Mouse (Mus musculus): Measurements from ENCODE around the gene Keap1.

Gene Keap1

DNA sequence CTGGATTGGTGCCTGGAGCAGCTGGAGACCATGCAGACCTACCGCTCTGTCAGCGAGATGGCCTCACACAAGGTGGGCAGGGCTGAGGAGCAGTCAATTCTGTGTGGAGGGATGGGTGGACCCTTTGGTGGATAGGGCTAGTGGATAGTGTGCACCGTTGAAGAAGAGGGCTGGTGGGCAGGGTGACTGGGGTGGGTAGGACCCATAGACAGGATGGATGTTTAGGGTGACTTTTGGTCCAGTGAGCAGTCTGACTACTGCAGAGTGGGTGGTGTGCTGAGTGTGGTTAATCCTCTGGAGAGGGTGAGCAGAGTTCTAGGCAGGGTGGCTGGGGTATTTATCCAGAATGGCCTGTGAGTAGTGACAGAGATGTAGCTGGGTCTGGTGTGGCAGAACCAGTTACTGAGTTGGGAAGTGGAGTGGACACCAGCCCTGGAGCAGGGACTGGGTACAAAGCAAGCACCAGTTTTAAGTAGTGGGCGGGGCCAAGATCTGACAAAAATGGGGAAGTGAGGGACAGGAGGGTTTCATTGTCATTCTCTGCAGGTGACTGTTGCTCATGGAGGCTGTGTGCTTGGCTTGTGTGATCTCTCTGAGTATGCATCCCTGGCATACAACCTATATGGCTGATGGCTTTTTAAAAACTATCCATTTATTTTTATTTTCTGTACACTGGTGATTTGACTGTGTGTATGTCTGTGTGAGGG lies 44.2 kb downstream of the Keap1 start:
- peak; percentile 30 for DNase-seq

DNA sequence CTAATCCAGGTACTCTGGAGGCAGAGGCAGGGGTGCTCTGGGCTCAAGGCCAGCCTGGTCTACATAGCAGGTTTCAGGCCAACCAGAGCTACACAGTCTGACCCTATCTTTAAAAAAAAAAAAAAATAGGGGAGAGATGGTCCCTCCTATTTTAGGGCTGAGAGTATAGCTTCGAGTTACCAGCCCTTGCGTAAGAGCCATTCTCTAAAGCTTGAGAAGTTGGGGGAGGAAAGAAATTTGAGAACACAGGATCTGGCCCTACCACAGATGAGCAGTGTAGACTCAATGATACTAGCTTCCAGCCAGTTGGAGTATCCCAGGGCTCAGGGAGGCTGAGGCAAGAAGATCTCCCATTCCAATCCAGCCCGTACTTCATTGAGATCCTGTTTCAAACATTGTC lies 45.4 kb downstream of the Keap1 start:
- DNase-seq = no peak

DNA sequence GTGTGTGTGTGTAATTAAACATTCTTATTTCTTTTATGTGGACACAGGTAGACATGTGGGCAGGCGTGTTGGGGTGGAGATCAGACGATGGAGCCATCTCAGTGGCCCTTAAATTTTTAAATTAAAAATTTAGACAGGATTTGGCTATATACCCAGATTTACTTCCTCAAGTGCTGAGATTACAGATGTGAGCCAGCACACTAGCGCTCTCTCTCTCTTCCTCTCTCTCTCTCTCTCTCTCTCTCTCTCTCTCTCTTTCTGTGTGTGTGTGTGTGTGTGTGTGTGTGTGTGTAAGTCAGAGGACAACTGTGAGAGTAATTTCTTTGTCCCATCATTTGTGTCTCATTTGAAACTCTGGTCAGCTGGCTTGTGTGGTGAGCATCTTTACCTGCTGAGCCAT lies 48.5 kb downstream of the Keap1 start:
- no peak for DNase-seq

DNA sequence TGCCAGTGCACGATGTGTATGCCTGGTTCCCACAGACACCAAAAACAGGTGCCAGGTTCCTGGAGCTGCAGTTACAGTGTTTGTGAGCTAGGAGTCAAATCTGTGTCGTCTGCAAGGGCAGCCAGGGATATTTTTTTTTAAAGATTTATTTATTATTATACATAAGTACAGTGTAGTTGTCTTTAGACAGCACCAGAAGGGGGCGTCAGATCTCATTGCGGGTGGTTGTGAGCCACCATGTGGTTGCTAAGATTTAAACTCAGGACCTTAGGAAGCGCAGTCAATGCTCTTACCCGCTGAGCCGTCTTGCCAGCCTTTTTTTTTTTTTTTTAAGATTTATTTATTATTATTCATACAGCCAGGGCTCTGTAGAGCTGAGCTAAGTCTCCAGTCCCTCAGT lies 49.3 kb downstream of the Keap1 start:
- no peak for DNase-seq

GRCm38 (mm10) chr9:21185436-21185835 lies 53.7 kb downstream of the Keap1 start:
- DNase-seq = no peak

- DNase-seq = peak; percentile 57
Observed at GRCm38 (mm10) chr9:21184733-21185132, 54.4 kb downstream of the Keap1 start.

GRCm38 (mm10) chr9:21183905-21184413 lies 55.2 kb downstream of the Keap1 start:
- no peak for DNase-seq

- DNase-seq = no peak
Observed at GRCm38 (mm10) chr9:21183421-21183820, 55.7 kb downstream of the Keap1 start.

- DNase-seq = no peak
Observed at GRCm38 (mm10) chr9:21181421-21182220, 57.5 kb downstream of the Keap1 start.

- no peak for DNase-seq
Observed at GRCm38 (mm10) chr9:21180841-21181240, 58.3 kb downstream of the Keap1 start.

GRCm38 (mm10) chr9:21180402-21180801 lies 58.8 kb downstream of the Keap1 start:
- DNase-seq = no peak

All from cerebellum, adult 9-11 months (tissue).